Mouse (Mus musculus) forebrain, embryonic 16.5 days (tissue): ENCODE results near the gene Fto. TPM values are rescaled to one million over a fixed set of nuclear protein-coding genes. Genes with fewer than 3 reads are reported as not detected.

Experiments
- ATAC-seq: fragments of 200-750 bp; cut with Nextera tagmentation; 2 replicates; pipeline ENCODE4 v1.8.0; 2017; ENCODE audit warnings: mild to moderate bottlenecking, moderate library complexity
- H3K27ac ChIP-seq: fragments of 300-500 bp; sonication (generic); 2 replicates; pipeline ENCODE4 v1.5.1; 2014; ENCODE audit warnings: low read length, control low read depth
- H3K27me3 ChIP-seq: fragments of 300-500 bp; sonication (generic); replicated peaks from 2 replicates; pipeline ENCODE4 v1.6.1; 2014; ENCODE audit warnings: low read length; ENCODE audit not compliant: control insufficient read depth, insufficient read depth
- H3K36me3 ChIP-seq: fragments of 300-500 bp; sonication (generic); 2 replicates; pipeline ENCODE4 v1.6.1; 2014; ENCODE audit not compliant: control insufficient read depth, insufficient read depth
- H3K4me1 ChIP-seq: fragments of 300-500 bp; sonication (generic); replicated peaks from 2 replicates; pipeline ENCODE4 v1.6.1; 2014; ENCODE audit warnings: low read length; ENCODE audit not compliant: control insufficient read depth, insufficient read depth
- H3K4me2 ChIP-seq: fragments of 300-500 bp; sonication (generic); 2 replicates; pipeline ENCODE4 v1.6.1; 2014; ENCODE audit warnings: mild to moderate bottlenecking, low read length, control low read depth
- H3K4me3 ChIP-seq: fragments of 300-500 bp; sonication (generic); replicated peaks from 2 replicates; pipeline ENCODE4 v1.5.1; 2014; ENCODE audit warnings: mild to moderate bottlenecking, low read length, control low read depth
- H3K9ac ChIP-seq: fragments of 300-500 bp; sonication (generic); replicated peaks from 2 replicates; pipeline ENCODE4 v1.6.1; 2014; ENCODE audit warnings: low read depth, low read length, control low read depth
- H3K9me3 ChIP-seq: fragments of 300-500 bp; sonication (generic); 2 replicates; pipeline ENCODE4 v1.6.1; 2016; ENCODE audit warnings: low read length; ENCODE audit not compliant: control insufficient read depth
- WGBS: fragments of 180-500 bp; shearing (Covaris S2); extraction: QIAGEN DNeasy Blood & Tissue Kit; methylation state at CpG from one replicate; pipeline ENCODE4 v1.1.7; 2014; 5-methylcytosine and 5-hydroxymethylcytosine counted together
- polyA plus RNA-seq: library from polyadenylated mRNA; unstranded; fragments of >200 nt; fragmentation: Nextera tagmentation; extraction: Ambion mirVana; gene quantifications from 2 replicates; pipeline ENCODE4 v1.2.1, GENCODE M21; 2015

Gene Fto
- polyA plus RNA-seq, 1 experiment from 2014 or later: 132 TPM

DNA sequence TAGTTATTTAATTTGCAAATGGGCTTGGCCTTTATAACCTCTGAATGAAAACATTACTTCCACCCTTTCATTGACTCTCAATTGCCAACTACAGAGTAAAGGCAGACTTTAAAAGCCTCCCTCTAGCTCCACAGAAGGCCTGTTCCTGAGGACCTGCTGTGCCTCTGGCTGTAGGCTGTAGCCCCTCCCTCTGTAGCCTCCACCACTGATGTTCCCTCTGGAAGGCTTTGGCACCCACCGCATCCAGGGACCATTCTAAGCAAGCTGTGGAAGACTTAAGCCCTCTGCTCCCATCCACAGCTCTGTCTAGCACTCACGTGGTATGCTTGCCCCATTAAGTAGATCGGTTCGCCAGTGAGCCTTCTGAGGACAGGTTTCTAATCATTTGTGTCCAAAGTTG, 258.7 kb downstream of the Fto start:
- no peaks in the 10 kb centered on the region for H3K9me3 ChIP-seq
- peaks cover 19% of the 10 kb centered on the region for H3K4me1 ChIP-seq
- no peak overlapping the region for H3K4me2 ChIP-seq
- H3K27me3 ChIP-seq: no peaks in the 10 kb centered on the region
- ATAC-seq: peak; percentile 66; the same call in 1 of the 2 replicates
- no peak overlapping the region for H3K4me3 ChIP-seq
- H3K27ac ChIP-seq: no peak overlapping the region
- no peak overlapping the region for H3K9ac ChIP-seq
- 45% methylated on average over 4 of the region's 4 CpGs for WGBS
- no peaks in the 10 kb centered on the region for H3K36me3 ChIP-seq

GRCm38 (mm10) chr8:91572630-91573029, 259.3 kb downstream of the Fto start:
- Histone ChIP-seq H3K36me3 (no peaks in the 10 kb centered on the region), H3K4me2 (no peak overlapping the region), H3K27me3 (no peaks in the 10 kb centered on the region), H3K9ac (no peak overlapping the region), H3K27ac (no peak overlapping the region), H3K9me3 (no peaks in the 10 kb centered on the region), H3K4me1 (peaks cover 16% of the 10 kb centered on the region), H3K4me3 (no peak overlapping the region)
- 28% methylated on average over 4 of the region's 4 CpGs for whole genome bisulfite sequencing
- ATAC-seq: no peak

GRCm38 (mm10) chr8:91575576-91575975, 262.3 kb downstream of the Fto start:
- Histone ChIP-seq H3K4me3 (no peak overlapping the region), H3K4me1 (peaks cover 14% of the 10 kb centered on the region), H3K4me2 (no peak overlapping the region), H3K27me3 (no peaks in the 10 kb centered on the region), H3K27ac (no peak overlapping the region), H3K9ac (no peak overlapping the region), H3K9me3 (no peaks in the 10 kb centered on the region), H3K36me3 (no peaks in the 10 kb centered on the region)
- ATAC-seq: no peak
- 25% methylated on average over 3 of the region's 3 CpGs for WGBS

- Histone ChIP-seq H3K36me3 (no peaks in the 10 kb centered on the region), H3K4me3 (no peak overlapping the region), H3K27ac (no peak overlapping the region), H3K9ac (no peak overlapping the region), H3K4me2 (no peak overlapping the region), H3K27me3 (no peaks in the 10 kb centered on the region), H3K9me3 (no peaks in the 10 kb centered on the region), H3K4me1 (peaks cover 14% of the 10 kb centered on the region)
- ATAC-seq: no peak
- WGBS: 21% methylated on average over 17 of the region's 17 CpGs
Observed at GRCm38 (mm10) chr8:91576086-91576917, 263.0 kb downstream of the Fto start.

GRCm38 (mm10) chr8:91576918-91577241, 263.6 kb downstream of the Fto start:
- 35% methylated on average over 6 of the region's 6 CpGs for WGBS
- Histone ChIP-seq H3K4me2 (no peak overlapping the region), H3K27ac (no peak overlapping the region), H3K4me1 (peaks cover 13% of the 10 kb centered on the region), H3K4me3 (no peak overlapping the region), H3K9ac (no peak overlapping the region), H3K9me3 (no peaks in the 10 kb centered on the region), H3K27me3 (no peaks in the 10 kb centered on the region), H3K36me3 (no peaks in the 10 kb centered on the region)
- no peak for ATAC-seq

- H3K27ac ChIP-seq: no peak overlapping the region
- no peak for ATAC-seq
- H3K9ac ChIP-seq: no peak overlapping the region
- peaks cover 7% of the 10 kb centered on the region for H3K4me1 ChIP-seq
- 97% methylated on average over 3 of the region's 3 CpGs for WGBS
- no peaks in the 10 kb centered on the region for H3K9me3 ChIP-seq
- no peaks in the 10 kb centered on the region for H3K27me3 ChIP-seq
- no peak overlapping the region for H3K4me3 ChIP-seq
- no peak overlapping the region for H3K4me2 ChIP-seq
- no peaks in the 10 kb centered on the region for H3K36me3 ChIP-seq
Observed at GRCm38 (mm10) chr8:91577605-91578004, 264.3 kb downstream of the Fto start.

DNA sequence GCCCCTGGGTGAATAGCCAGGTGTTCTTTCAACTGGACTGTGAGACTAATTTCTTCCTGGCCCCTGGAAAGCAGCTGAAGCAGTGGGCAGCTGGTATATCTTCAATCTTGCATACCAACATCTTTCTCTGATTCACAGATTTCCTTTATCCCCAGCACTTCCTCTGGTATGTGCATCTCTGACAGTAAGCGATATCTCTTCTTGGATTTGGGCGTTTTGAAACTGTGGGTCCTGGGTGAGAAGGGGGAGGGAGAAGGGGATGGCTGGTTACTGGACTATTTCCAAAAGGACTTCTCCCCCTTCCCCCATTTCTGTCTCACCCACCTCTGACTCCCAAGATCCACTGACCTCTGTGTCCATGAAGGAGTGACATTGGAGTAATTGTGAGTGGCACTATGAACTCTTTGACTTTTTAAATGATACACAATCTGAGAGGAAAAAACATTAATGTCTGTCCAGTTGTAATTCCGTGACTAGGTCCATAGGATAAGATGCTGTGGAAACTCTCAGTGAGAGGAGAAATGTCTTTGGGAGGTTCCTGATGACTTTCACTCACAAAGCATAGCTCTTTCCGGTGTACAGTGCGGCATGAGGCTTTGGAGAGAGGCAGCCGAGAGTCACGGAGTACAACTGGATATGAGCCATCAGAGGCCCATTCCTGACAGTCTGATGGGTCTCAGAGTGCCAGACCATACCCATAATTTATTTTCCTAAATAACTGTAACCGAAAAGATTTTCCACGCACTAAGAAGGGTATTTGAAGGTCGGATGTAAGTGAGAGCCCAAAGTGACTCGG, 271.5 kb downstream of the Fto start:
- Histone ChIP-seq H3K4me3 (no peak overlapping the region), H3K9me3 (no peaks in the 10 kb centered on the region), H3K36me3 (no peaks in the 10 kb centered on the region), H3K4me2 (no peak overlapping the region), H3K9ac (no peak overlapping the region), H3K4me1 (no peaks in the 10 kb centered on the region; the same call in 1 of the 2 replicates), H3K27ac (no peak overlapping the region), H3K27me3 (no peaks in the 10 kb centered on the region)
- 89% methylated on average over 11 of the region's 11 CpGs for WGBS
- no peak for ATAC-seq

GRCm38 (mm10) chr8:91592436-91593105, 279.2 kb downstream of the Fto start:
- Histone ChIP-seq H3K36me3 (no peaks in the 10 kb centered on the region), H3K27ac (no peak overlapping the region), H3K4me2 (peak overlapping the region; percentile 26), H3K9ac (no peak overlapping the region), H3K4me3 (no peak overlapping the region), H3K4me1 (peaks cover 14% of the 10 kb centered on the region), H3K9me3 (no peaks in the 10 kb centered on the region), H3K27me3 (no peaks in the 10 kb centered on the region; the same call in 1 of the 2 replicates)
- 15% methylated on average over 10 of the region's 10 CpGs for WGBS
- ATAC-seq: no peak

DNA sequence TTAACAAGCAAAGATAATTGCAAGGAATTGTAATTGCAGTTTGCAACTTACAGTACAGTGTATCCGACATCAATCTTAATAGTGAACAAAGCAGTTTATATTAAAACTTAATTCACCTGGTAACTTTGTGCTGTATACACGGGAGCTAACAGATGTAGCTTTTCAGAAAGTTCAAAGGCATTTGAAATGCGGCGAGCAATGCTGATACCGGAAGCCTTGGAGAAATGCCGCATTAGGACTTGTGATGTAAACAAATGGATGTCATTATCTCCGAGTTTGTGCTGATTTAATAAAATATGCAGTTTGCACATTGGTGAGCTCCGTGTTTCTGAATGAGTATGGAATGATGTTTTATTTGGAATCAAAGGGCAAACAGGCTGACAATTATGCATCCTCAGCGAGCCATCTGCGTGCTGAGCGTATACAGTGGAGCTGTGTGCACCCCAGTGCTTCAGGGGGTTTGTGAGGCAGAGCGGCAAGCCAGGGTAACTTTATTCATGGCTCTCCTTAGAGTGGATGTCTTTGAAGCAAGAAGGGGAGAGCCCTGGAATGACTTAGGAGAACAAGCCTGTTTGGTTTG, 280.0 kb downstream of the Fto start:
- Histone ChIP-seq H3K9me3 (no peaks in the 10 kb centered on the region), H3K4me3 (no peak overlapping the region), H3K36me3 (no peaks in the 10 kb centered on the region), H3K27ac (no peak overlapping the region), H3K4me2 (peak overlapping the region; percentile 4; the same call in 1 of the 2 replicates), H3K9ac (no peak overlapping the region), H3K4me1 (peaks cover 14% of the 10 kb centered on the region), H3K27me3 (no peaks in the 10 kb centered on the region; the same call in 1 of the 2 replicates)
- 35% methylated on average over 12 of the region's 12 CpGs for WGBS
- ATAC-seq: 0 out of 2 replicates have a peak, but pooled peaks have one; percentile 50
